28 mouse cellular contexts compared by ENCODE assay signal in genomic region chrX:50991324-50991723, GRCm38 (mm10). TPM values are rescaled to one million over a fixed set of nuclear protein-coding genes. Genes with fewer than 3 reads are reported as not detected.
"Had no signal": no experiment of that assay in that cellular context is flagged by ENCODE, and none has a peak within 500 bp of the region (broad histone marks: within the 10 kb centered on the region; RNA-seq: fewer than 3 reads in every experiment).

No protein-coding gene starts in this region.

- DNase-seq: gastrocnemius, postnatal 14 days; gastrocnemius, postnatal 36 days; heart, adult 11 months; heart, adult 2 months; heart, postnatal 14 days; heart, postnatal 36 days; kidney, adult 11 months; kidney, adult 2 months; kidney, adult 9 months; kidney, postnatal 14 days; kidney, postnatal 36 days; layer of hippocampus, adult 9-11 months; layer of hippocampus, postnatal 36 days; left cerebral cortex, postnatal 4 days had no signal

- H3K27me3 ChIP-seq: heart, embryonic 13.5 days; heart, embryonic 15.5 days; hindbrain, embryonic 13.5 days; hindbrain, embryonic 15.5 days; limb, embryonic 12.5 days had no signal

- H3K9me3 ChIP-seq: heart, embryonic 13.5 days; heart, embryonic 15.5 days; hindbrain, embryonic 13.5 days; hindbrain, embryonic 15.5 days; kidney, embryonic 15.5 days; limb, embryonic 12.5 days had no signal

- H3K36me3 ChIP-seq: heart, embryonic 13.5 days; heart, embryonic 15.5 days; hindbrain, embryonic 13.5 days; hindbrain, embryonic 15.5 days; kidney, embryonic 15.5 days; limb, embryonic 12.5 days had no signal

- H3K27ac ChIP-seq: heart, adult 2 months; heart, embryonic 13.5 days; heart, embryonic 15.5 days; hindbrain, embryonic 13.5 days; hindbrain, embryonic 15.5 days; hindbrain, postnatal 0 days; kidney, embryonic 15.5 days; kidney, postnatal 0 days; limb, embryonic 12.5 days had no signal

- H3K4me3 ChIP-seq: heart, adult 2 months; heart, embryonic 13.5 days; heart, embryonic 15.5 days; hindbrain, embryonic 13.5 days; hindbrain, embryonic 15.5 days; kidney, embryonic 15.5 days; limb, embryonic 12.5 days had no signal

- H3K4me1 ChIP-seq: heart, embryonic 13.5 days; heart, embryonic 15.5 days; hindbrain, embryonic 13.5 days; hindbrain, embryonic 15.5 days; kidney, embryonic 15.5 days; limb, embryonic 12.5 days had no signal

- H3K4me2 ChIP-seq: heart, embryonic 11.5 days; heart, embryonic 13.5 days; heart, embryonic 15.5 days; hindbrain, embryonic 13.5 days; hindbrain, embryonic 15.5 days; kidney, embryonic 15.5 days; limb, embryonic 12.5 days had no signal

- ATAC-seq: hindbrain, postnatal 0 days; intestine, embryonic 16.5 days had no signal

- H3K9ac ChIP-seq: heart, embryonic 13.5 days; heart, embryonic 15.5 days; hindbrain, embryonic 13.5 days; hindbrain, embryonic 15.5 days; kidney, embryonic 15.5 days; limb, embryonic 12.5 days had no signal

RNA-seq across cellular contexts. Expression of gene Frmd7, which starts 48.8 kb away (rescaled TPM):
- polyA plus RNA-seq: heart, embryonic 11.5 days; heart, embryonic 13.5 days; heart, postnatal 0 days; hindbrain, embryonic 13.5 days; intestine, embryonic 14.5 days; intestine, embryonic 16.5 days; kidney, adult 2 months; kidney, postnatal 0 days; large intestine, adult 2 months; liver, adult 2 months had no signal
